Mouse (Mus musculus): ENCODE data around the gene Tns4. TPM values are rescaled to one million over a fixed set of nuclear protein-coding genes. Genes with fewer than 3 reads are reported as not detected.

Gene Tns4
- polyA plus RNA-seq, 1 experiment = 0.11 TPM

GRCm38 (mm10) chr11:99096996-99097774 is 8.1 kb upstream of the Tns4 start:
- Histone ChIP-seq H3K4me3 (no peak overlapping the region), H3K79me2 (ENCODE audit: control insufficient read depth, insufficient read depth) (no peaks in the 10 kb centered on the region), H3K4me2 (ENCODE audit: low read depth) (no peak overlapping the region), H3ac (ENCODE audit: control insufficient read depth, insufficient read length) (no peak overlapping the region), H3K27me3 (ENCODE audit: control insufficient read depth, insufficient read depth, insufficient read length) (no peaks in the 10 kb centered on the region), H3K36me3 (ENCODE audit: control insufficient read depth, insufficient read depth) (no peaks in the 10 kb centered on the region)
- no peak for TF ChIP-seq MYOD1 (IDR thresholded peaks at IDR 0.05; ENCODE audit: control insufficient read depth in 1 of 3, insufficient read length in 2 of 3, low read depth in 2 of 3)
- no peak for TF ChIP-seq CEBPB (IDR thresholded peaks at IDR 0.05; ENCODE audit: insufficient read depth, poor library complexity, severe bottlenecking)
- TF ChIP-seq USF1 (IDR thresholded peaks at IDR 0.05; ENCODE audit: low read depth) = no peak
- no peak for TF ChIP-seq MAX (IDR thresholded peaks at IDR 0.05; ENCODE audit: low read depth)
- no peak for TF ChIP-seq TCF12 (IDR thresholded peaks at IDR 0.05; ENCODE audit: insufficient read depth, poor library complexity, severe bottlenecking)
- no peak for TF ChIP-seq POLR2AphosphoS2 (IDR thresholded peaks at IDR 0.05; ENCODE audit: insufficient read length, low read depth)
- no peak for TF ChIP-seq MYOG (IDR thresholded peaks at IDR 0.05; ENCODE audit: control insufficient read depth in 1 of 3, insufficient read depth in 1 of 3, insufficient read length in 2 of 3, low read depth in 2 of 3)
- TF ChIP-seq POLR2A (IDR thresholded peaks at IDR 0.05; ENCODE audit: insufficient read length, low read depth) = no peak
- TF ChIP-seq E2F4 (IDR thresholded peaks at IDR 0.05; ENCODE audit: insufficient read depth) = no peak
- no peak for TF ChIP-seq REST (IDR thresholded peaks at IDR 0.05; ENCODE audit: insufficient read depth, insufficient read length)
- no peak for TF ChIP-seq TCF3 (IDR thresholded peaks at IDR 0.05; ENCODE audit: insufficient read length, low read depth)
- TF ChIP-seq SRF (IDR thresholded peaks at IDR 0.05; ENCODE audit: control insufficient read depth, insufficient read length, low read depth) = no peak

GRCm38 (mm10) chr11:99096417-99096816 is 7.3 kb upstream of the Tns4 start:
- H3K79me2 ChIP-seq (ENCODE audit: control insufficient read depth, insufficient read depth) = no peaks in the 10 kb centered on the region
- no peaks in the 10 kb centered on the region for H3K36me3 ChIP-seq (ENCODE audit: control insufficient read depth, insufficient read depth)
- no peak overlapping the region for H3K4me3 ChIP-seq
- H3ac ChIP-seq (ENCODE audit: control insufficient read depth, insufficient read length) = no peak overlapping the region
- H3K4me2 ChIP-seq (ENCODE audit: low read depth) = no peak overlapping the region
- no peaks in the 10 kb centered on the region for H3K27me3 ChIP-seq (ENCODE audit: control insufficient read depth, insufficient read depth, insufficient read length)
- TF ChIP-seq TCF3 (IDR thresholded peaks at IDR 0.05; ENCODE audit: insufficient read length, low read depth) (no peak), SRF (IDR thresholded peaks at IDR 0.05; ENCODE audit: control insufficient read depth, insufficient read length, low read depth) (no peak), CEBPB (IDR thresholded peaks at IDR 0.05; ENCODE audit: insufficient read depth, poor library complexity, severe bottlenecking) (no peak)

GRCm38 (mm10) chr11:99095759-99096158 is 6.7 kb upstream of the Tns4 start:
- TF ChIP-seq SRF (IDR thresholded peaks at IDR 0.05; ENCODE audit: control insufficient read depth, insufficient read length, low read depth) = no peak
- TF ChIP-seq USF1 (IDR thresholded peaks at IDR 0.05; ENCODE audit: low read depth) = no peak
- TF ChIP-seq REST (IDR thresholded peaks at IDR 0.05; ENCODE audit: insufficient read depth, insufficient read length) = no peak
- TF ChIP-seq TCF12 (IDR thresholded peaks at IDR 0.05; ENCODE audit: insufficient read depth, poor library complexity, severe bottlenecking) = no peak
- no peak for TF ChIP-seq POLR2AphosphoS2 (IDR thresholded peaks at IDR 0.05; ENCODE audit: insufficient read length, low read depth)
- no peak for TF ChIP-seq CEBPB (IDR thresholded peaks at IDR 0.05; ENCODE audit: insufficient read depth, poor library complexity, severe bottlenecking)
- no peak for TF ChIP-seq MYOD1 (IDR thresholded peaks at IDR 0.05; ENCODE audit: control insufficient read depth in 1 of 3, insufficient read length in 2 of 3, low read depth in 2 of 3)
- no peak for TF ChIP-seq MAX (IDR thresholded peaks at IDR 0.05; ENCODE audit: low read depth)
- TF ChIP-seq E2F4 (IDR thresholded peaks at IDR 0.05; ENCODE audit: insufficient read depth) = no peak
- no peak for TF ChIP-seq TCF3 (IDR thresholded peaks at IDR 0.05; ENCODE audit: insufficient read length, low read depth)
- TF ChIP-seq MYOG (IDR thresholded peaks at IDR 0.05; ENCODE audit: control insufficient read depth in 1 of 3, insufficient read depth in 1 of 3, insufficient read length in 2 of 3, low read depth in 2 of 3) = no peak
- H3K4me3 ChIP-seq = no peak overlapping the region
- no peaks in the 10 kb centered on the region for H3K79me2 ChIP-seq (ENCODE audit: control insufficient read depth, insufficient read depth)
- no peak overlapping the region for H3K4me2 ChIP-seq (ENCODE audit: low read depth)
- no peaks in the 10 kb centered on the region for H3K27me3 ChIP-seq (ENCODE audit: control insufficient read depth, insufficient read depth, insufficient read length)
- no peak overlapping the region for H3ac ChIP-seq (ENCODE audit: control insufficient read depth, insufficient read length)
- no peaks in the 10 kb centered on the region for H3K36me3 ChIP-seq (ENCODE audit: control insufficient read depth, insufficient read depth)

GRCm38 (mm10) chr11:99094911-99095676 is 6.0 kb upstream of the Tns4 start:
- H3K79me2 ChIP-seq (ENCODE audit: control insufficient read depth, insufficient read depth) = no peaks in the 10 kb centered on the region
- H3ac ChIP-seq (ENCODE audit: control insufficient read depth, insufficient read length) = no peak overlapping the region
- TF ChIP-seq E2F4 (IDR thresholded peaks at IDR 0.05; ENCODE audit: insufficient read depth) (no peak), POLR2AphosphoS2 (IDR thresholded peaks at IDR 0.05; ENCODE audit: insufficient read length, low read depth) (no peak), MYOD1 (IDR thresholded peaks at IDR 0.05; ENCODE audit: control insufficient read depth in 1 of 3, insufficient read length in 2 of 3, low read depth in 2 of 3) (no peak), TCF12 (IDR thresholded peaks at IDR 0.05; ENCODE audit: insufficient read depth, poor library complexity, severe bottlenecking) (no peak), CEBPB (IDR thresholded peaks at IDR 0.05; ENCODE audit: insufficient read depth, poor library complexity, severe bottlenecking) (no peak), USF1 (IDR thresholded peaks at IDR 0.05; ENCODE audit: low read depth) (no peak), MAX (IDR thresholded peaks at IDR 0.05; ENCODE audit: low read depth) (no peak), REST (IDR thresholded peaks at IDR 0.05; ENCODE audit: insufficient read depth, insufficient read length) (no peak), TCF3 (IDR thresholded peaks at IDR 0.05; ENCODE audit: insufficient read length, low read depth) (no peak), SRF (IDR thresholded peaks at IDR 0.05; ENCODE audit: control insufficient read depth, insufficient read length, low read depth) (no peak), MYOG (IDR thresholded peaks at IDR 0.05; ENCODE audit: control insufficient read depth in 1 of 3, insufficient read depth in 1 of 3, insufficient read length in 2 of 3, low read depth in 2 of 3) (no peak), POLR2A (IDR thresholded peaks at IDR 0.05; ENCODE audit: insufficient read length, low read depth) (no peak)
- no peaks in the 10 kb centered on the region for H3K36me3 ChIP-seq (ENCODE audit: control insufficient read depth, insufficient read depth)
- H3K4me2 ChIP-seq (ENCODE audit: low read depth) = no peak overlapping the region
- no peaks in the 10 kb centered on the region for H3K27me3 ChIP-seq (ENCODE audit: control insufficient read depth, insufficient read depth, insufficient read length)
- H3K4me3 ChIP-seq = no peak overlapping the region
